Mouse (Mus musculus) left cerebral cortex, adult 6 months (tissue): ENCODE measurements around the gene Foxj3. TPM values are rescaled to one million over a fixed set of nuclear protein-coding genes. Genes with fewer than 3 reads are reported as not detected.

Source experiments
- long read RNA-seq, 2 experiments: library from polyadenylated mRNA; unstranded; transcript quantifications; one replicate each; pipeline ENCODE4 v2.0.0; 2019 to 2020
- polyA plus RNA-seq: library from polyadenylated mRNA; unstranded; fragments of <200 nt; fragmentation: Nextera tagmentation; gene quantifications from 2 replicates; pipeline ENCODE4 v1.2.3, GENCODE M21; 2021

The Foxj3 gene
- 20.8 and 43.3 TPM in 2 replicates for polyA plus RNA-seq
- long read RNA-seq, experiment 1, full-length matches to known transcripts, result 76 of 102 reads
- long read RNA-seq, experiment 1, partial matches to known transcripts, result 20 of 102 reads
- long read RNA-seq, experiment 1, other reads (novel, unspliced or antisense), result 6 of 102 reads
- long read RNA-seq, experiment 2, full-length matches to known transcripts, result 2 of 22 reads
- long read RNA-seq, experiment 2, partial matches to known transcripts, result 18 of 22 reads
- long read RNA-seq, experiment 2, other reads (novel, unspliced or antisense), result 2 of 22 reads

GRCm38 (mm10) chr4:119536615-119537014, at the start of gene Foxj3:
Gene Foxj3, plus strand, starts transcription at chr4:119537004.

DNA sequence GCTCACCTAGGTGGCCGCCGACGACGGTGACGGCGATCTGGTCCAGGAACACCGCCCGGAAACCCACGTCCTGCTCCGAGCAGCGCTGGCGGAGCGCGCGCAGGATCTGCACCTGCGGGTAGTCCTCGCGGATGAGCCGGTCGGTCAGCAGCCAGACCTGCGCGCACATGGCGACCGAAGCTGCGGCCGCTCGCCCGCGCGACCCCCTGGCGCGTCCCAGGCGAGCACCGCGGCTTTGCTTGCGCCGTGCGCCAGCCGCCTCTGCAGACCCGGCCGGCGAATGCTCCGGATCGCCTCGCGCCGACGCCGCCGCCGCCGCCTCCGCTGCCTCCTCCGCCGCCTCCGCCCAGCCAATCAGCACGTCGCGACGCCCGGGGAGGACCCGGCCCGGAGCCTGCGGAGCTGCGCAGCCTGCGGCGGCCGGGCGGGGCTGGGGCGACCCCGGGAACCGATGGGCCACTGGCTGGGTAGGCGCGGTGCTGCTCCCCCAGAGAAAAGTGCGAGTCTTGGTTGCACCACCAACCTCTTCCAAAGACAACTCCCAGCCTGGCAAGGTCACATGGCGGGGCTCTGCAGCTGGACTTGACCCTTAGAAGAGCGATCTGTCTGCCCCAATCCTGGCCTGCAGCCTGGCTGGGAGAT, 44.4 kb upstream of the Foxj3 start, which contains the start of gene Rimkla:
Rimkla (minus strand) TSS at position 338 of the 642 bp plus-strand sequence.

DNA sequence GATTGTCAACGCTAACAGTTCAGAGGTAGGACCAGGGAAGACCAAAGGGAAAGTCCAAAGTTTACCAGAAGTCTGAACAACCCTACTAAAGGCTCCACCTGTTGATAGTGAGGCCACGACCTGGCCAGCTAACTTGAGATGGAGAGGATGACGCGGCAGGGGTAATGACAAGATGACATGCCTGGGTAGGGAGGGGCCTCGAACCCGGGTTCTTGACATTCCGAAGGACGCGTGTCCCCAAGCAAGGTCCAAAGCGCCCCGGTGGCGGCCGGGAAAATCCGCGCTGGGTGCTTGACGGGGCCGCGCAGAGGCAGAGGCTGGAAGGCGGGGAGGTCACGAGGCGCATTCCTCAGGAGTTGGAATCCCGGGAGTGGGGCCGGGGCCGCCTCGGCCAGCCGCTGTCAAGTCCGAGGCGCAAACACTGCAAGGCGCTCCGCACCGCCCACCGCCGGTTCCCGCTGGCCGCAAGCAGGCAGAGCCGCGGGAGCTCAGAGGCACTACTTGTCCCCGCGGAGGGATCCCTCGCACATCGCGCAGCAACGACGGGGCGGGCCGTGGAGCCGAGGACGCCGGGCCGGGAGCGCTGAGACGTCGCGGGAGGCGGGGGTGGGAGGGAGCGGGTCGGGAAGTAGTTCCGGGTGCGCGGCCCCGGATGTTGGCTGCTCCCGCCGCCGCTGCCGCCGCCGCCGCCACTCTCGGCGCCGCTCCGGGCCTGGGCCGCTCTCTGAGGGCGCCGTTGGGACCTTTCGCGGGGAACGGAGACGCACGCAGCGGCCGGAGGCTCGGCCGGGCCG, 2.4 kb downstream of the Foxj3 start, which contains the start of gene Frg2f1:
Frg2f1 (minus strand) TSS at position 499 of the 794 bp plus-strand sequence.

GRCm38 (mm10) chr4:119637176-119637845, 100.5 kb downstream of the Foxj3 start, which contains the start of gene Guca2a:
Gene Guca2a, plus strand, starts transcription at chr4:119637704.

DNA sequence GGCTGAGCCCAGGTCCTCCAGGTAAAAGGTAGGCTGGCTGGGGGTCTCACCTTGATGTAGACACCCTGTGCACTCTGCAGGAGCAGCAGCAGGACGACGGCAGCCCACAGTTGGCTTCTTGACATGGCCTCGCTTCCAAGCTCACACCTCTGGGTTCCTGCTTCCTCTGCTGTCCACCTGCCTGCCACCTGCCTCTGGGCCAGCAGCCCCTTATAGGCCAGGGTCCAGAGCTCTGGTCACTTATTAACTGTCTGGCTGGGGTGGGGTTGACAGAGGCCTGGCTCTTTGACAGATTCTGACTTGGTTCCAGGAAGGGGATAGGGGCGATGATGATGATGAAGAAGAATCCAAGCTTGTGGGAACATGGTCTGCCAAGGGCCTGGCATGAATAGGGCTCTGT, 121.9 kb downstream of the Foxj3 start, which contains the start of gene Guca2b:
Guca2b (minus strand) TSS at position 224 of the 400 bp plus-strand sequence.

Other genes starting within 250 kb of the Foxj3 start
- 35.2 and 201 TPM in 2 replicates for gene Ybx1, start 242.4 kb upstream of the Foxj3 start, polyA plus RNA-seq
- gene Ppih, start 216.5 kb upstream of the Foxj3 start, polyA plus RNA-seq, result 32.2 and 40.0 TPM in 2 replicates
- gene Ccdc30, start 121.5 kb upstream of the Foxj3 start, polyA plus RNA-seq, result 9.3 and 9.8 TPM in 2 replicates
- 13.6 and 18.8 TPM in 2 replicates for gene Ppcs, start 114.6 kb upstream of the Foxj3 start, polyA plus RNA-seq
- gene Zmynd12, start 114.2 kb upstream of the Foxj3 start, polyA plus RNA-seq, result 0.50 TPM in 1 of 2 replicates, not detected in the other
- gene Rimkla, start 44.4 kb upstream of the Foxj3 start, polyA plus RNA-seq, result 4.6 and 5.7 TPM in 2 replicates
- 6.5 and 7.1 TPM in 2 replicates for gene Frg2f1, start 2.5 kb downstream of the Foxj3 start, polyA plus RNA-seq
- not detected in 2 replicates for gene Guca2a, start 100.7 kb downstream of the Foxj3 start, polyA plus RNA-seq
- not detected in 2 replicates for gene Guca2b, start 122.0 kb downstream of the Foxj3 start, polyA plus RNA-seq
- 23.0 and 38.3 TPM in 2 replicates for gene Hivep3, start 196.8 kb downstream of the Foxj3 start, polyA plus RNA-seq